Mouse (Mus musculus): ENCODE data around the gene Nck2.
"Not testable (repeated sequence)": the region's sequence is repeated elsewhere in the genome, so short reads cannot be mapped to it uniquely, and the experiment has no call there.

Nck2 gene

DNA sequence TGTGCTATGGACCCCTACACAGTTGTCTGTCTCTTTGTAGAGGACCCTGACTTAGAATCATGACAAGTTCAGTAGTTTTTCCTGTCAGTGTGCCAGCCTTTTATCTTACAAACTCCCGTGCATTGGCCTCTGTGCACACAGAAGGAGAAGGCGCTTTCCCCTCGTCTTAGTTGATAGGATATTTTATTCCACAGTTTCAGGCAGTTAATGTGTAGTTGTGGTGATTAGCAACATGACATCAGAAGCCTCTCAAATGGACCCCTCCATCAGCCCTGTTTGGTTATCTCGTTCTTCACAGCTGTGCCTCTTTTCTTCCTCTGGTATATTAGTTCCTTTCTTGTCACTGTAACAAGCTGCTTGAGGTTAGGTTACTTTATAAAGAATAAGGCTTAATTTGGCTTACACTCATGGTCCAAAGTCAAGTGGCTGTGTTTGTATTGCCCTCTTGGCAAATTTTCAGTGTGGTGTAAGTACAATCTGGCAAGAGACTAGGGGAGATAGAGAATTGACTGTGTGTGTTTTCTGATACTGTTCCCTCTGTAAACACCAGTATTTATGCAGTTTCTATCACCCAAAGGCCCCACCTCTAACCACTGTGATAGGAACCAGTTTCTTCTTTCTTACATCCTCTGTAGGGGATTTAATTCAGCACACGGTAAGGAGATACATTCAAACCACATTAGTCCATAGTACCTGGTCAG is 89.8 kb downstream of the Nck2 start:
- DNase-seq (ENCODE audit: low spot score): no peak

DNA sequence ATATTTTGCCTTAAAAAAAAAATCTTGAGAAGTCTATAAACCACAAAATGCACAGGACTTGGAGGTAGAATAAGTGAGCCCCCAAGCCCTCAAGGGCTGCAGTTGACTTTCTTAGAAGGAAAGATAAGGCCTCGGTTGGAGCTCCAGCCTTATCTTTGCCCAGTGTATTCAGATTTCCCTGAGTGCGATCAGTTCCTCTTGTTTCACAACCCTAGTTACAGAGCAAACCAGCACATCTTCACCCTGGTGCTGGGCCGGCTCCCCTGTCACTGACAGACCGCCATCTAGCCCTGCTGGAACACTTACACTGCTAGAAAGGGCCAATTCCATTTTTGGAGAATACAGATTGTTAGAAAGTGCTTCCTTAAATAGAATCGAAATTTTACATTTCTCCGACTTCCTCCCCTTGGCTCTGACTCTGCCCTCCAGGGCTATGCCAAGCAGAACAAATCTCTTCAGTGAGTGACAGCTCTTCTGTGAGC is 91.2 kb downstream of the Nck2 start:
- no peak for DNase-seq (ENCODE audit: low spot score)

DNA sequence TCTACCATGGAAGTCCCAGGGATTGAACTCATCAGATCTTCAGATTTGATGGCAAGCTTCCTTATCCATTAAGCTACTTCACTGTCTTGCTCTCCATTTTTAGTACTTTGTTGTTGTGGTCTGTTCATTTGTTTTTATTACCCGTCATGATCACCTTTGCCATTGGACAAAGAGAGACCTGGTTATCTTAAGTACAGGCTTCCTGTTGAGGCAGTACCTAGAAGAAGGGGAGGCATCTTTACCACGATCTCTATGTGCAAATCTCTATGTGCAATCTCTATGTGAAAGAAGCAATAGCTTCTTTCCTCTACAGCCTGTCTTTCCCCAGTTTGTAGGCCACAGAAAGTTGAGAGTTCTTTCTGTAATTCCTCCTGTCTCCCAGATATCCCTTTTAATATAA is 91.9 kb downstream of the Nck2 start:
- DNase-seq (ENCODE audit: low spot score): no peak

DNA sequence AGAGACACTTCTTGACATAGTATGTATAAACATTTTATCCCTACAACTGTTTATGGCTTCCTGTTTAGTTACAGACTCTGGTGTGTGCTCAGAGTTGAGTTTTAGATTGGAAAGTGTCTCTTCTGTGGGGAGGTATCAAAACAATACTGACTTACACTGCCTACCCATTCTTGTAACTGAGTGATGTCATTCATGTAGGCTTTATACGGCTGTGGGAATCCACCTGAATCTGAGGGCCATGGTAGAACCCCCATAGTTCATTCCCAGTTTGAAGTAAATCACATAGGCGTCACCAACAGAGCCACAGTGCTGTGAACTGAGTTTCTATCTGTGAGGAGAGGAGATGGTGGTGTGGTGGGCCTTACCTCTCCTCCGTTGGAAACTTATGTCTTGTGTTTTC is 92.6 kb downstream of the Nck2 start:
- DNase-seq (ENCODE audit: low spot score): no peak

DNA sequence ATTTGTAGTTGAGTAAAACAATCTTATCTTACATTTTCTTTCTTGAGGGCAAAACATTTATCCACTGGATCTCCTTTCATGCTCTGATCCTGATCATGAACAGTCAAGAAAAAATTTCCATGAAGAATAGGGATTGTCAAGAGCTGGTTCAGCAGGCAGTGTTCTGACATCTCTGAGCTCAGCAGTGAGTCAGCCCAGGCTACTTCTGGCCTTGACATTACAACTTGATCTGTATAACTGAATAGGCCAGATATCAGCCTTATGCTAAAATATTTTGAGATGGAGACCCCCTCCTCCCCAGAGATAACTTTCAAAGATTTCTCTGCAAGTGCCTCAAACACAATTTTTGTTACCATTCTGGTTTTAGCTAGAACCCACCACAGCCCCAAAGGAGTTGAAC is 93.1 kb downstream of the Nck2 start:
- DNase-seq (ENCODE audit: low spot score): no peak

DNA sequence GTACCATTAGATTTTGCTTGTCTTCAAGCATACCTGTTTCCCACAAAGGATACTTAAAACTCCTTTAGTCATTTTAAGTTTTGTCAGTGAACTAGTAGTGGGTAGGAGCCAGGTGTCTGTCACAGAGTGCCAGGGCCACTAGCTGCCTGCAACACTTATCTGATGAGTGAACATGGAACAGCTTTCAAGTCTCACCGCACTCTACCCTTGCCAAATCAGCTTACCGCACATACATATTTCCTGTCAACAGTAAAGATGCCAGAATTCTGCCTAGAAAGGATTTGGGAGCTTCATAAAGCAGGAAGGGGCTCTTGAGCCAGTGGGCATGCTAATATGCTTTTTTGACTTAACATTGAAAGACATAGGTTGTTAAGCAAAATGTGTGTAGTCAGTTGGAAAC is 94.3 kb downstream of the Nck2 start:
- no peak for DNase-seq (ENCODE audit: low spot score)

DNA sequence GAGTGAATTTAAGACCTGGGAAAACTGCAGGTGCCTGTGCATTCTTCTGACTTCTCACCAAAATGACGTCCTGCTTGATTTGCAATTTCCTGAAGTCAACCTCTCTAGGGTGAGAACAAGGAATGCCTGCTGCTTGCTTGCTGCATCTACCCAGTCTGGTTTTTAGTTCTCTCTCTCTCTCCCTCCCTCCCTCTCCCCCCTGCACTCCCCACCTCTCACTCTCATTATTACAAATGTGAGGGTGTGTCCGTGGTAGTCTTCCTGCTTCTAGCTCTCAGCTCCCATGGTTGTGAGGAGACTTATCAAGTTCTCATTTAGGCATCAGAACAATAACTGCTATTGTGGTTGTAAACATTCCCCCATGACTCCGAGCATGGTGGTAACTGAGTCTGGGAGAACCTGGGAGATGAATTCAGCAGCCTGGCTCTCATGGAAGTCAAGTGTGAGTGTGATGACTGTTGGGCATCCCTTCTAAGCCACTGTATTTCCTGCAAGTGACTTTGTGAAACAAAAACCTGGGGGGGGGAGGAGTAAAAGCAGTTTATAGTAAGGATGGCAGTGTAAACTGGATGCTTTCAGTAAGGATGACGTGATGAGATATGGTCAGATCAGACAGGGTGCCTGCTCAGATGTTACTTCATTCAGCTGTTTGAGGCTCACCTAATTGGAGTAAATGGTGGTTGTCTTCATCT is 95.5 kb downstream of the Nck2 start:
- DNase-seq (ENCODE audit: low spot score): no peak

DNA sequence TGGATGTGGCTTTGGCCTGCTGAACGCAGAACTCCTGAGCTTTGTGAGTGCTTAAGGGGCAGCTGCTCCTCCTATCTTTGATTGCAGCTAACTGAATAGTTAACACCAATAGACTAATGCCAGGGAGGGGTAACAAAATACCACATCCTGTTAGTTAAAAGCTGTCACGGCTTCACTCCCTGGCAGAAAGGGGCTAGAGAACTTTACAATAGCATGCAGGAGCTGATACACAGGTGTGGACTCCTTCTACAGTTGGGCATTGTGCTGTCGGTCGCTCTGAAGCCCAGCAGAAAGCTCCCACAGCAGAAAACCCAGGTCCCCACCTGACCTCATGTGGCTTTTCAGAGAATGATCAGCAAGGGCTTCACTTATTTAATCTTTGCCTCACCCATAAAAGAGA is 98.0 kb downstream of the Nck2 start:
- DNase-seq (ENCODE audit: low spot score): no peak

DNA sequence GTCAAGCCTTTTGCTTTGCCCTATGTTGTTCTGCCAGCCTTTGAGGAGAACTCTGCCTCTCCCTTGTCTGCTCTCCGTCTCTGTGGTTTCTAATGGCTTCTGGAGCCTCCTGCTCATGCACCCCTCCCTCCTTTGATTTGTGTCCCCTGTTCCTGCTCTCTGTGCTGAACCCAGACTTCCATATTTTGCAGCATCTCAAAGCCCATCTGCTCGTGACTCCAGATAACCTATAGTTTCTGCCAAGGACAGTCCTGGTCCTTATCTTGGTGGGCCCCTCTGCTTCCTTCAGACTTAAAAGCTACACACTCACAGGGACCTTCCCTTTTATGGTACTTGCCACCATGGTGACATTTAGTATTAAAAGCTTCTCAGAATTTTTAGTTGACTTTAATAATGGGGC is 103.3 kb downstream of the Nck2 start:
- DNase-seq (ENCODE audit: low spot score): no peak

DNA sequence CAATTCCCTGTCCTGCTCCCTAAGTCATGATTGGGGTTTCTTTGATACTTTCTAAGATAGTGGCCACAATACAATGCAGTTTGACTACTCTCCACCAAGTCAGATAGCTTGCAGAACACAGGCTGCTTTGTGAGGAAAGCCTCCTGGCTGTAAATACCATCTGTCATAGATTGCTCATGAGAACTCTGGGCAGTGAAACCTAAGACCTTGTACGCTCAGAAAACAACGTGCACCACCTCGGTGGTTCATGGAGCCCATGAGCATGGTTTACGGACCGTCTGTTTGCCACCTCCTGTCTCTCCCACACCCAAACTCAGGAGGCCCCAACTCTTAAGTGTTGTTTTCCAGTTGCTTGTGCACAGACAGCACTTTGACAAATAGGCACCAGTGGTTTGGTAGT is 104.4 kb downstream of the Nck2 start:
- no peak for DNase-seq (ENCODE audit: low spot score)

DNA sequence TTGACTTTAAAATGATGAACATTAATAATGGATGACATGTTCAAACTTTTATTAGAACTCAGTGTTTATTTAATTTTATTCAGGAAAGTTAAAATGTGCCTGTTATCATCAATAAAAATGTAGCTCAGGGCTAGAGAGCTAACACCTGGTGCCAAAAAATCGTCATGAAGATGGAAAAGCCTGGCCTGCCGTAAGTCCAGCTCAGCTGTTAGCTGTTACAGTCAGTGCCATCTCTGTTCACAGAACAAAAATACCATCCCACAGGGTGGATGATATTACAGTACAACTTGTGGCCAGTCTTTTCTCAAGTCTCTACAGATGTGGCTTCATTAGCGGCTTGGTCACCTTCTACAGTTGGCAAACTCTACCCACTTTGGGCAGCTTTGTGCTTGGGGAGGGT is 106.1 kb downstream of the Nck2 start:
- DNase-seq (ENCODE audit: low spot score): no peak

DNA sequence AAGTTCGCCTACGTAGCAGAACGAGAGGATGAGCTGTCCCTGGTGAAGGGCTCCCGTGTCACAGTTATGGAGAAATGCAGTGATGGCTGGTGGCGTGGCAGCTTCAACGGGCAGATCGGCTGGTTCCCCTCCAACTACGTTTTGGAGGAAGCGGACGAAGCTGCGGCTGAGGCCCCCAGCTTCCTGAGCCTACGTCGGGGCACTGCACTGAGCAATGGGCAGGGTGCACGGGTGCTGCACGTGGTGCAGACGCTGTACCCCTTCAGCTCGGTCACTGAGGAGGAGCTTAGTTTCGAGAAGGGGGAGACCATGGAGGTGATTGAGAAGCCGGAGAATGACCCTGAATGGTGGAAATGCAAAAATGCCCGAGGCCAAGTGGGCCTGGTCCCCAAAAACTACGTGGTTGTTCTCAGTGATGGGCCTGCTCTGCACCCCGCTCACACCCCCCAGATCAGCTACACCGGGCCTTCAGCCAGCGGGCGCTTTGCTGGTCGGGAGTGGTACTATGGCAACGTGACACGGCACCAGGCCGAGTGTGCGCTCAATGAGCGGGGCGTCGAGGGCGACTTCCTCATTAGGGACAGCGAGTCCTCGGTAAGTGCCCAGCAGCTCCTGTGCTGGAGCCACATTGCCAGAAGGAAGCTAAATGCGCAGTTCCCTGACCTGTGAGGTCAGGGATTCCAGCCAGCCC is 109.8 kb downstream of the Nck2 start:
- DNase-seq (ENCODE audit: low spot score): not testable (repeated sequence)

DNA sequence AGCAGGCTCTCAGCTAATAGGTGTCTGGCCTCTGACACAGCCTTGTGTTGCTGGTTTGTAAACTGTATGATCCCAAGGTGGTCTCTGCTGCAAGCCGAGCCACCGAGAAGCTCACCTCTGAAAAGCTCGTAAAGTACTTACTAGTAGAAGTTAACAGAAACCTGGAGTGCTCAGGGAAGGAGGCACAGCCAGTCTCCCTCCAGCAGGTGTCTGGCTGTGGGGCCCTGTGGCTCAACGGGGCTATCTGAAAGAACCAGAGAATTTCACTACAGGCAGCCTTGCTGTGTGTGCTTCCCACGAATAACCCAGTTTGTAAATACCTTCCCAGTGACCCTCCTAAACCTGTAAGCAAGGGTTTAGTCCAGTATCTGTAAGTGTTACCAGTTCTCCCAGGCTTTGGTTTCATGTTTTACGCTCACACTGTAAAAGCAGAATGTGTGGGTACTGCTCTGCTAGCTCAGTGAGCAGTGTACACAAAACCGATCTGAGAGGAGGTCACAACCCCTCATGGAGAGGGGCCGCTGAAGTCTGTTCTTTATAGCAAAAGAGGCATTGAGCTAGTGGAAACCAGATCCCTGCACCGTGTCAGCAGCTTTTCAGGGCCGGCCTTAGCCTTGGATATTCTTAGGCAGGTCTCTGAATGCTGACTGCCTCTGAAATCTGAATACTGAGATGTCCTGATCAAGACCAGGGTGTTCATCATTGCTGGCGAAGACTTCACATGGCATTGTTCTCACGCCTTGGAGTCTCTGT is 111.0 kb downstream of the Nck2 start:
- DNase-seq (ENCODE audit: low spot score): no peak

DNA sequence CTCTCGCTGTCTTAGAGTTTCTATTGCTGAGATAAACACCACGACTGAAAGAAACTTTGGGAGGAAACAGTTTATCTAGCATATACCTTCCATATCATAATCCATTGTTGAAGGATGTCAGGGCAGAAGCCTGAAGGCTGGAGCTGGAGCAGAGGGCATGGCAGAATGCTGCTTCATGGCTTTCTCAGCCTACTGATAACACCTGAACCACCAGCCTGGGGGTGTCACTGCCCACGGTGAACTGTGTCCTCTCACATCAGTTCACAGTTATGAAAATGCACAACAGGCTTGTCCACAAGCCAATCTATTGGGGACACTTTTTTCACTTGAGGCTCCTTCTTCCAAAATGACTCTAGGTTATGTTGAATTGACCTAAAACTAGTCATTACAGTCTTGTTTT is 114.0 kb downstream of the Nck2 start:
- no peak for DNase-seq (ENCODE audit: low spot score)

DNA sequence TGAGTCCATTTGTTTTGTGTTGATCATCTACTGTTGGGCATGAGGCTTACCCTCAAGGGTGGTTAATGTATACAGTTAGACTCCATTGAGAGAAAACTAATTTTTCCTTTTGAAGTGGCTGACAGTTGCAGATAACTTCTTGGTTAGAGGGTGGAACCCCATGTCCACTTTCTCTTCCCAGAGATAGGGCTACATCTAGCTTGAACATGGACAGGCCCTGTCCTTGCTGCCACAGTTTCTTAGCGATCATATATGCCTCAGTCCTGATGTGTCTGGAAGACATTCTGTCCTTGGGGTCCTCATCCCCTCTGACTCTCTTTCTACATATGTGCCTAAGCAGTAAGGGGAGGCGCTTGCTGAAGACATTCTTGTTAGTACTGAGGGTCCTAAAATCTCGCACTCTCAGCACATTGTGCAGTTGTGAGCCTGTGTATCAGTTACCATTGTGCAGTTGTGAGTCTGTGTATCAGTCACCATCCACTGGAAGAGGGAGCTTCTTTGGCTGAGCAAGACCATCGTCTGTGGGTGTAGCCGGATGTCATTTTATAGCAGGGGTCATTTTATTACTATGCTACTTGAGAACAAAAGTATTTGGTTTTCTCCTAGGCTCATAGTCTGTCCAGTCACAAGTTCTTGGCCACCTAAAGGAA is 114.8 kb downstream of the Nck2 start:
- DNase-seq (ENCODE audit: low spot score): no peak

DNA sequence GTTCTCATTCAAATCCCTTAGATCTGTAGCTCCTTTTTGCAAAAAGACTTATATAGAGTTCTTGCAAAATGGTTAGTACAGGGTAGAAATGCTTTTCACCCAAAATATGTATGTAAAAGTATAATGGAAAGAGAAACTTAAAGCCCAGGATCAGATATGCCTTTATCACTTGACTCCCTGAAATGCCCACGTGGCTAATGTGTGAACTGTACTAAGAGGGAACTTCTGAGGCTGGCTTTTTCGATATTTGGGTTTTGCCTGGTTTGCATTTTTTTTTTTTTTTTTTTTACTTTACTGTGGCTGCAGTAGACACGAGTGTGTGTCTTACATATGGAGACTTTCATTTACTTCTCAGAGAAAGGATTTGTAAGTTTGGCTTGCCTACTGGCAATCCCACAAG is 116.7 kb downstream of the Nck2 start:
- DNase-seq (ENCODE audit: low spot score): no peak

DNA sequence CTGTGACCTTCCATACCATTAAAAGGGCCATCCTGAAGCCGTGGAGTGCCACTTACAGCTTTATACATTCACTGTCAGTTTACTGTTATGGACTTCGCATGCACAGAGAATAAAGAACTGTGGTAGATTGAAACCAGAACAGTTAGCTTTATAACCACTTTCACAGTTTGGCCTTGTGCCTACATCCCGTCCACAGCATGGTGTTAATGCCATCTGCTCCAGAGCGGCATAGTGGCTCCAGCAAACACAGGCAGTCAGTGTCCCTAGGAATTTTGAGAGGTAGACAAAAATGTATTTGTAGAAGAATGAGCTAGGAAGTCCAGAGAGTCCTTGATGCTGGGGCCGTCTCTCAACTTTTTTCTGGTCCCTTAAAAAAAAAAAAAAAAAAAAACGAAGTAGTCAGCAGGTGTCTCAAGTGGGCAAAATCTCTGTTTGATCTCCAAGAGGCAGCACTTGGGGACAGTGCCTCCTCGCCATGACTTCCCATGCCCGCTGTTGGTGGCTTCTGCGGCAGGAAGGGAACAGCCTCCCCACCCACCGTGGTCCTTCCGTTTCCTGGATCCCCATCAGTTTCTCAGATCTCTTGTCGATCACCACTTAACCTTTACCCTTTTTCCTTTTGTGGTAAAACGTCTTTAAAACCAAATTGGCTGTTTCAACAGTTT is 117.8 kb downstream of the Nck2 start:
- no peak for DNase-seq (ENCODE audit: low spot score)

DNA sequence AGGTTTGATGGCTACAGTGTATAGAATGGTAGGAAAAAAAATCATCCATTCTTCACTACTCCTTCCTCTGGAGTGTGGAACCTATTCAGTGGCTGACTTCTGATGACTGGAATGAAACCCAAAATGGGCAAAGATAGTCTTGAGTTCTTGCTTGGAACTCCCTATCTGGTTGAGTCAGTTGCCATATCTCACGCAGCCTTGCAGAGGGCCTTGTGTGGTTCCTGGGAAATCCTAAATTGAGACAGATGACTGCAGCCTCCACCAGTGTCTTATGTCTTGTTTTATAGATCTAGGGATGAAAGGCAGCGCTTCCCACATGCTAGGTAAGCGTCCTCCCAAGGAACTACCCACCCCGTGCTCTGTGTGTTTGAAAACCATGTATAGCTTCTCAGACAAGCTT is 120.9 kb downstream of the Nck2 start:
- DNase-seq (ENCODE audit: low spot score): no peak

DNA sequence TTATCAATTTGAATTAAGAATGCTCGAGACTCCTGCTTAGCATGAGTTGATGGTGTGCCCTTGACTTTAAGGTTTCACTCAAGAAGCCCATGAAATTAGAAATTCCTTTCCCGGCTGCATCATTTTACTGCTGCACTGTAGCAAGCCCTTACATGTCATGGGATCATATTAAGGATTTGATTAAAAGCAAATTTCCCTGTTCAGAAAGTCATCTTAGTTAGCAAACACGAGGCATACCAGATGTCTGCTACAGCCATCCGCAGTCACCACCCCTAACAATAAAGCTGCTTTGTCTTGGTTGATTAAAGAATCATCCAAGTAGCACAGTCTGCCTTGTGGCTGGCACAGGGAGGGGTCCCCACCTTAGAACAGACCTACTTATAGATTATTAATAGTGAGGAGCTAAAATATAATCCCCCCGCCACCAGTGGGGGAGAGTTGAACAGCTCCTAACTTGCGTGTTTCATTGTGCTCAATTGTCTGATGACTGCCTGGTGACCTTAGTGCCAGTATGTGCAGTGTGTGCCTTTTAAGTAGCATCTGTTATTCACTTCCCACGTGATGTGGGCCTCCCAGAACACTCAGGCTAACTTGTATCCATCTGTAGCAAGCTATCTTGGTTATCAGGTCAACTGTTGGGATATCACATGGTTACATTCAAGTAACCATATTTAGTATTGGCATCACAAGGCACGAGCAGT is 122.4 kb downstream of the Nck2 start:
- DNase-seq (ENCODE audit: low spot score): no peak

DNA sequence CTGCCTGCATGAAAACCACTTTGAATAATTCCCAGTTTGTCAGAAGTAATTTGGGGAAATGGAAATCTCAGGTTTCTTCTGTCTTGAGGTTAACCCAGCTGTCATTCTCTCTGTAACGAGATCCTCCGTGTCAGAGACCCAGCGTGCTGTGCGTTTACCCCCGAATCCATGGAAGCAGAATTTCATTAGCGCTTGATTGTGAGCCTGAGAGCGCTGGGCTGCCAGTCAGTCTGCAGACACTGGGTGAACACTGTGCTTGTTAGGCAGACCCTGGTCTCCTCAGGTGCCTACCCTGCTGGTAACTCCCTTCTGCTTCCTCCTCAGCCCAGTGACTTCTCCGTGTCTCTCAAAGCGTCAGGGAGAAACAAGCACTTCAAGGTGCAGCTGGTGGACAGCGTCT is 124.4 kb downstream of the Nck2 start:
- DNase-seq (ENCODE audit: low spot score): no peak

DNA sequence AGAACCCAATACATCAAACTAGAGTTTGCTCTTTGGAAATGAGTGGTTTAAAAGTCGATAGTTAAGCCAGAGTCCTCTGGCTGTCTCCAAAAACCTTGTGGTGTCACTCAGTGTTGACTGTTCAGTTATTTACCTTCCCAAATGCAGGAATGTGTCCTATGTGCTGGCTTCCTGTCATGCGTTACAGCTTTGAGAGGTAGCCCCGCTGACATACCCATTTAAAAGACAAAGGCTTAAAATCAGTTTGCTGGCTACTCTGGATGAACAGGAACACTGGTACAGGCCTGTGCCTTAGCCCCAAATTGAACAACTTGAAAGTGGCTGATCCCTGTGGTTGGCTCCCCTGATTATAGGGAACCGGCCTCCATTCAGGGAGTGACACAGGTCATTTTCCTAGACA is 126.7 kb downstream of the Nck2 start:
- DNase-seq (ENCODE audit: low spot score): no peak

Data from ovary, postnatal 36 days (tissue).